Mouse (Mus musculus) layer of hippocampus, postnatal 25 days (tissue): Measurements from ENCODE around the gene Pde4b. TPM values are rescaled to one million over a fixed set of nuclear protein-coding genes. Genes with fewer than 3 reads are reported as not detected.

Experiments
- DNase-seq, 2 experiments: peaks; one replicate each; pipeline ENCODE4 v3.0.0; 2022; ENCODE audit warnings: mixed read lengths in 2 of 2, low spot score in 1 of 2; ENCODE audit errors: extremely low spot score in 1 of 2
- total RNA-seq, 2 experiments: library from RNA; stranded (reverse); gene quantifications; 2 replicates each; pipeline ENCODE4 v1.2.3; 2021

The Pde4b gene
- total RNA-seq, 2 experiments from 2014 or later = 65.7 TPM

GRCm38 (mm10) chr4:102175985-102176384 lies 88.6 kb downstream of the Pde4b start:
- no peak for DNase-seq

GRCm38 (mm10) chr4:102177258-102177657 lies 89.9 kb downstream of the Pde4b start:
- DNase-seq = no peak

GRCm38 (mm10) chr4:102186888-102187287 lies 99.5 kb downstream of the Pde4b start:
- DNase-seq = no peak

DNA sequence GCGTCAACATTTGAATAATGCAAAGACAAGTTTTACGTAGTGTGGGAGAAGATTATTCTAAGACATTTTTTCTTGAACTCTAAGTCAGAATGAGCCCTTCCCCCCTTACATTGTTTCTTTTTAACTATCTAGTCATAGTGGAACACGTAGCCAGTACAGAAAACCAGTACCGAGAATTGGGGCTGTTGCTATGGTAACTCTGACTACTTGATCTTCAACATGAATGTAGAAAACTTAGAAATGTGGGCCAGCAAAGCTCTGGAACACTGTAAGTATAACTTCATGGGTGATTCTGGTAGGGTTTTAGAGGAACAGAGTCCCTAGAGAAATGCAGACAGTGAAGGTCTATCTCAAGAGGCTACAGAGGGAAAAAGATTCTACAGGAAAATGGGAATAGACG lies 110.4 kb downstream of the Pde4b start:
- DNase-seq = no peak

- DNase-seq = no peak
These were observed 122.4 kb downstream of the Pde4b start for GRCm38 (mm10) chr4:102209773-102210172.

- DNase-seq = peak in 1 of 2 experiments; percentile 27
These were observed 139.4 kb downstream of the Pde4b start for GRCm38 (mm10) chr4:102226700-102227099.

- DNase-seq = peak; percentile 17 to 62
These were observed 141.7 kb downstream of the Pde4b start for GRCm38 (mm10) chr4:102228953-102229586.

DNA sequence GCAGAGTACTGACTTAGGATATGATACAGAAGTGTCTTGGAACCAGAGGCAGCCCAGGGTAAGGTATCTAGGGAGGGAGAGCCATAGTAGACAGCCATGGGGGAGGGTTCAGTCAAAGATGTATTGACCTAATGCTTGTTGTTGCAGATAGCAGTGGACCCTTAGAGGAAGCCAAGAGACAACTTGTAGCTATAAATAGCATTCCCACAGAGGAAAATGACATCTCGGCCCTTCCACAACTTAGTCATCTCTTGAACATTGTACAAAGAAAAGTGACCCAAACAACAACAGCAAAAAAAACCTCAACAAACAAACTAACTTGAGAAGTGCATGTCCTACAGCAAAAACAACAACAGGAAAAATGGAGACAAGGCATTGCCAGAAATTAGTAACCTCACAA lies 143.6 kb downstream of the Pde4b start:
- DNase-seq = no peak

- no peak for DNase-seq
These were observed 146.3 kb downstream of the Pde4b start for GRCm38 (mm10) chr4:102233633-102234032.

DNA sequence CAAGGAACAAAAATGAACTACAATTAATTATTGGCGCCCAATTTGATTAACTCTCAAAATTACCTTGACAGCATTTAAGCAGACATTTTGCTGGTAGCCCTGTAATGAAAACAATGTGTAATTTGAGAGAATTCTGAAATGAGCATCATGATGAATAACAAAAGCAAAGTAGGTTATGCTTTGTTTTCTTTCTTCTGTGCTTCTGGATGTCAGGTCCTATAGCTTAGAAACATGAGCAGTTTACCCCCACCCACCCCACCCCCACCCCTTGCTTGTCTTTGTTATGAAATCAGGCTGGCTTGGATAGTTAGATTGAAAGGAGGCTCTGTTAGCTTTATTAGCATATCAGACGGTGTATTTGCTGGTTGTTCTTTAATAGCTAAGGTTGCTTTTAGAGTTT lies 147.8 kb downstream of the Pde4b start:
- DNase-seq = no peak

DNA sequence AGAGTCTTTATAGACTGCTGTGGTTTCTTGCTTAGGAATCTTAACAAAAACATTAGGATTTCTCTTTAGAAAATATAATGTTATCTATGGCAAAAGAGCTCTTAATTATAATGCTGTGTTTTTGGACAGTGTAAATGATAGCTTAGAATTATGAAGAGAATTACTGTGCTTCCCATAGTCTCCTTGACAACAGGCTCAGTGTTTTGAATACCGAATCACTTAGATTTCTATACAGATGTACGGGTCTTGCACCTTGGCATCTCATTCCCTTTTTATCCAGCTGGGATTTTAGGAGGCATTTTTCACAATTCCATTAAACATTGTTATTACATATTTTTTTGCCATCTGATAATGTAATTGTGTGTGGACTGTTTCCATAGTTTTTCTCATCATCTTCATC lies 151.8 kb downstream of the Pde4b start:
- no peak for DNase-seq

DNA sequence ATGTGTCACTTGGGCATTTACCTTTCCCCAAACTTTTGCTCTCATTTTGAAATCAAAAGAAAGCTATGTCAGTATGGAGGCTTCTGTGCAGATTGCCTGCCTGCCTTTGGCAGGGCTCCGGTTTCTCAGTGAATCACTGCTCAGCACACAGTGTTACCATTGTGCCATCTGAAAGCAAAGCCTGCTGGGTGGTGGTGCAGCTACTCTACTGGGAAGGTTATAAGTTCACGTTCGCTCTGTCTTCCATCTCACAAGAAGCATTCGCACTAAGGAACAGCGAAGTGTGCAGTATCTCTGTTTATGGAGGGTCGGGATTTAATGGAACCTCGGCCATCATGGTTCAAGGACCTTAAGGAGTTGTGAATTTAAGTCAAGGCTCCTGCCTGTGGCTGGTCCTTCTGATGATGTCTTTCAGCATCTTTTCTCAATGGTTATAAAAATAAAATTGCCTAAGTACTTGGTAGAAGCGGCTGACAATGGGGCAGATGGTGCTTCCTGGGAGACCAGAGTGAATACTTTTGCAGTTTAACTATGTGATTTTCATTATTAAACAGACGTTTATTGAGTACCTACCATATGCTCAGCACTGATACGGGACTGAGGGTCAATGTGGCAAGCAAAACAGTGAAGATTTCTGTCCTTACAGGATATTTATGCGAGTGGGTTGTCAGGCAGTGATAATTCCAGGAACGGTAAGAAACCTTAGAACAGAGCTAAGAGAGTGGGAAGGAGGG lies 152.5 kb downstream of the Pde4b start:
- DNase-seq = peak; percentile 30 to 52

DNA sequence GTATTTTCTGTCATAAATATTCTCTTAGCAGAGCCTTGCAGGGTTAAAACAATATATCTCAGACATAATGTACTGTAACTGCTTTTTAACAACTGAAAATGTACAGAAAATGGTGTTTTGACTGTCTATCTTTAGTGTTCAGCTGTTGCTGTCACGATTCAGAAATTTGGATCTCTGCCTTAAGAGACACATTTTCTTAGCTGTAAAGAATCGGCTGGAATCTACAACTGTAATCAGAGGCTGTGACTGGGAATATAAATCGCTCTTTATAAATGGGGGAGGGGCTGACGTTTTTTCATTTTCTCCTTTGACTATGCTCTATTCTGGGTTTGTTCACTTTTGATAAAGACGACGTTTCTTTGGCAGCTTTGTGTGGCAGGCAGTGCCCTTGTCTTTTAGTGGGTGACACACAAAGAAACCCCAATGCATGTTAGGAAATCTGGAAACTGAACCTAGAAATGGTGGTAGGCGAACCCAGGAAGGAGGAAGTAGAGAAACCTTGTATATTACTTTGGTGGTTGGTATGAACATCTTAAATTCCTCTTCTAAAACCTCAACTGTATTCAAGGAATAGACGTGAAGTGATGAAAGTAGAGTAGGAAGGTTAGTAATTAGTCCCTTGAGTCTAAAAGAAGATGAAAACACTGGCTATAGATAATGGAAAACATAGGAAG lies 153.5 kb downstream of the Pde4b start:
- no peak for DNase-seq

DNA sequence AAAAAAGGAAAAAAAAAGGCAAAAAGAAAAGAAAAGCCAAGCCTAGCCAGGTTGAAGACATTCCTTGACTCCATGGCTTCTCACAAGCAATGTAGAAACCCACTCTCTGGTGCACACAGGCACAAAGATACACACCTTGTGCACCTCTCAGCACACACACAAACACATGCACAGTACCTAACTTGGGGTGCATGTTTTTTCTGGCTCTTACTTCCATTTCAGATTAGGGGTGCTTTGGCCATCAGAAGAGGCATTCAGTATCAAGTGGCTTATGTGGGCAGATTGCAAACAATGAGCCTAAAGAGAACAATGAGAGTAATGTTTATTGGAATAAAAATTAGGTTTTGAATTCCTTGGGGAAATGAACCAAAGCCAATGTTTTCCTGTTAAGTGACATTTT lies 166.7 kb downstream of the Pde4b start:
- no peak for DNase-seq

- peak; percentile 19 to 29 for DNase-seq
These were observed 167.3 kb downstream of the Pde4b start for GRCm38 (mm10) chr4:102254466-102255294.

DNA sequence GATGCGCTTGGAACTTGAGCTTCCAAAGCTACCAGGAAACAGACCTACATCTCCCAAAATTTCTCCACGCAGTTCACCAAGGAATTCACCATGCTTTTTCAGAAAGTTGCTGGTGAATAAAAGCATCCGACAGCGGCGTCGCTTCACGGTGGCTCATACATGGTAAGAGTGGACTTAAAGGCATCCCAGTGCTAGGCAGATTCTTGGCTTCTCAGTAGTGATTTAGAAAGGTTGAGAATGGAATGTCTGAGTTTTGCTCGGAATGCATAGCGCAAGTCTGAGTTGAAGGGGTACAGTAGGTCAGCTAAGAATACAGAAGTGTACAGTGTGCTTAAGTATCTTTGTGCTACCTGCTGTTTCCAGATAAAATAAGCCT lies 167.9 kb downstream of the Pde4b start:
- no peak for DNase-seq

DNA sequence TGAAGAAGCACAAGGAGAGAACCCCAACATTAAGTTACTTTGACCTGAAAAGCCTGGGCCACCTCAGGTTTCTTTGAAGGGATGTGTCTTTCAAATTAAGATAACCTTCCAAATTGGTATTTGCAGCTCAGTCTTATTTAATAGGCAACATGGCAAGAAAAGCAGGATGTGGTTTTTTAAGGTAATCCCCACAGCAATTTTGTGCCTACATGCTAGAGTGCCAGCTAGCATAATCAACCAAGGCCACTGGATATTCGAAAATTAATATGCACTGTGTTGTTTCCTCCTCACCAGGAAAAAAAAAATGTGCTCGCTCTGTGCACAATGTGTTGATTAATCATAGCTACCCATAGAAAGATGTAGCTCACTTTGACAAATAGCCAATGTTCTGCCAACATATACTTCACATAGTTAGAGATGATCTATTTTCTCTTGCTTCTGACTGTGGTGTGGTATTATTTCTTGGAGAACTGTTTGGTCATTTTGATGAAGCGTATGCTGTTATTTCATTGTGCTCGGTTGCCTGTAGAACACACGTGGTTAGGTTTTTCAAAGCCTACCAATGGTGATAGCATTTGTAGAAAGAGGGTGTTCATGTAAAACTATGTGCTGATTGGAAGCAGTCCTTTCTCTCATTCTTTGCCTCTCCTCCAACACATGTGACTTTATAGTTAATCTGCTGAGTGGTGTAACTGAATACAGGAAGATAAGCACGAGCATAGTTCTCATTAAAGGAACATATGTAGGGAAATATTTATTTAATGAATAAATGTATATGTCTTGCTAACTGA lies 169.0 kb downstream of the Pde4b start:
- no peak for DNase-seq

GRCm38 (mm10) chr4:102260216-102260615 lies 172.9 kb downstream of the Pde4b start:
- DNase-seq = no peak

- no peak for DNase-seq
These were observed 185.0 kb downstream of the Pde4b start for GRCm38 (mm10) chr4:102272313-102272712.

DNA sequence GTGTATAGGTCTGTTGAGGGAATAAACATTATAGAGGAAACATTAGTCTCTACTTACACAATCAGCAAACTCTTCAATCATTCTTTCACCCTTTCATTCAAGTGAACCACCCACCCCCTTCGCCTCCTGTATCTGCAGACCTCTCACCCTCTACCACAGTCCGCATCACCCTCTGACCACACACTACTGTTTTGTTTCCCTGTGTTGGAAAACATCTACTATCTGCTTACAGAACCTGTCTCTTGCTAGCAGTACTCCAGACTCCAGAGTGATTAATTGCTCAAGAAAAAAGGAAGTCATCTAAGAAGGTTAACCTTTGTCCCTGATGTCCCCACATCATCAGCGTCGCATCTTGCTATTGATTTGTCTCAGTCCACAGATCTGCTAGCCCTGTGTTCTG lies 185.4 kb downstream of the Pde4b start:
- no peak for DNase-seq
